Mouse (Mus musculus): ENCODE results near the gene Angpt4.

- TF ChIP-seq GATA1 (IDR thresholded peaks at IDR 0.05; ENCODE audit: borderline replicate concordance, low read length): no peak
- TF ChIP-seq FLI1 (IDR thresholded peaks at IDR 0.05; ENCODE audit: low read length): no peak
Measured at GRCm38 (mm10) chr2:151994350-151995122, 83.5 kb downstream of the Angpt4 start.

Measured in megakaryocyte, embryonic 14.5 days (primary cell).